Mouse (Mus musculus) embryonic fibroblast, embryonic 13.5 days (primary cell): Measurements from ENCODE around the gene Fam78a.

Source experiments
- CTCF ChIP-seq: IDR thresholded peaks from 2 replicates; pipeline ENCODE4 v1.5.1; 2011; ENCODE audit warnings: mild to moderate bottlenecking, control low read depth, low read length, moderate library complexity, borderline replicate concordance; ENCODE audit not compliant: insufficient read depth
- POLR2A ChIP-seq: IDR thresholded peaks from 2 replicates; pipeline ENCODE4 v1.6.1; 2011; ENCODE audit warnings: low read depth, mild to moderate bottlenecking, control low read depth, low read length, moderate library complexity

GRCm38 (mm10) chr2:32074404-32074803 is 10.3 kb downstream of the Fam78a start:
- no peak for TF ChIP-seq POLR2A
- no peak for TF ChIP-seq CTCF
